Mouse (Mus musculus) C2C12 (cell line): ENCODE data around the gene Zdhhc13.

ENCODE experiments used
- CEBPB ChIP-seq: IDR thresholded peaks from one replicate; pipeline ENCODE4 v1.6.1; 2011; ENCODE audit warnings: low read depth, mild to moderate bottlenecking, control low read depth, moderate library complexity
- CTCF ChIP-seq: IDR thresholded peaks from one replicate; pipeline ENCODE4 v1.5.1; 2011; ENCODE audit not compliant: control insufficient read depth, insufficient read depth, insufficient read length
- FOSL1 ChIP-seq: IDR thresholded peaks from one replicate; pipeline ENCODE4 v1.8.0; 2011; ENCODE audit warnings: mild to moderate bottlenecking, low read length; ENCODE audit not compliant: poor library complexity, insufficient read depth, severe bottlenecking
- MAX ChIP-seq: IDR thresholded peaks from one replicate; pipeline ENCODE4 v1.6.1; 2011; ENCODE audit warnings: mild to moderate bottlenecking, control low read depth
- MYOG ChIP-seq: IDR thresholded peaks from one replicate; pipeline ENCODE4 v1.6.1; 2011; ENCODE audit not compliant: control insufficient read depth, insufficient read length; ENCODE audit errors: extremely low read depth

GRCm38 (mm10) chr7:48870579-48871180, 81.9 kb downstream of the Zdhhc13 start:
- TF ChIP-seq CTCF (no peak), MAX (no peak), CEBPB (no peak), FOSL1 (no peak), MYOG (no peak)
